Mouse (Mus musculus) E14TG2a.4 (cell line): ENCODE data around the gene 4930562C15Rik.

Experiments used
- H3K27me3 ChIP-seq: 2 replicates; pipeline ENCODE4 v1.6.1; 2014; ENCODE audit warnings: low read length, control low read depth; ENCODE audit not compliant: insufficient read depth
- H3K36me3 ChIP-seq: 2 replicates; pipeline ENCODE4 v1.6.1; 2014; ENCODE audit warnings: low read length, control low read depth; ENCODE audit not compliant: insufficient read depth
- H3K4me1 ChIP-seq: replicated peaks from 2 replicates; pipeline ENCODE4 v1.6.1; 2014; ENCODE audit warnings: low read depth, low read length, control low read depth
- H3K4me3 ChIP-seq: replicated peaks from 2 replicates; pipeline ENCODE4 v1.5.1; 2014; ENCODE audit warnings: mild to moderate bottlenecking, low read length
- H3K9me3 ChIP-seq: 2 replicates; pipeline ENCODE4 v1.6.1; 2014; ENCODE audit warnings: low read length, control low read depth
- CTCF ChIP-seq: conservative IDR thresholded peaks from 2 replicates; pipeline ENCODE4 v1.5.1; 2014; ENCODE audit warnings: low read length
- NANOG ChIP-seq: IDR thresholded peaks from 2 replicates; pipeline ENCODE4 v1.6.1; 2014; ENCODE audit warnings: borderline replicate concordance, low read length, mixed read lengths
- POU5F1 ChIP-seq: IDR thresholded peaks from 2 replicates; pipeline ENCODE4 v1.6.1; 2014; ENCODE audit warnings: low read length, borderline replicate concordance

Gene 4930562C15Rik

GRCm38 (mm10) chr16:4904878-4905277 is 69.7 kb downstream of the 4930562C15Rik start:
- peaks cover 16% of the 10 kb centered on the region for H3K36me3 ChIP-seq
- no peak for TF ChIP-seq CTCF
- TF ChIP-seq NANOG, result no peak
- no peak for TF ChIP-seq POU5F1
- H3K4me3 ChIP-seq, result no peak overlapping the region
- no peaks in the 10 kb centered on the region for H3K9me3 ChIP-seq
- H3K4me1 ChIP-seq, result peaks cover 46% of the 10 kb centered on the region
- no peaks in the 10 kb centered on the region for H3K27me3 ChIP-seq

GRCm38 (mm10) chr16:4905591-4905990 is 70.4 kb downstream of the 4930562C15Rik start:
- H3K36me3 ChIP-seq, result peaks cover 19% of the 10 kb centered on the region

GRCm38 (mm10) chr16:4906559-4906958 is 71.3 kb downstream of the 4930562C15Rik start:
- Histone ChIP-seq H3K4me1 (peaks cover 44% of the 10 kb centered on the region), H3K27me3 (no peaks in the 10 kb centered on the region), H3K4me3 (no peak overlapping the region), H3K9me3 (no peaks in the 10 kb centered on the region), H3K36me3 (peaks cover 29% of the 10 kb centered on the region)
- TF ChIP-seq POU5F1, result no peak
- no peak for TF ChIP-seq CTCF
- TF ChIP-seq NANOG, result no peak

More at GRCm38 (mm10) chr16:4905591-4905990, 70.4 kb downstream of the 4930562C15Rik start:
- Histone ChIP-seq H3K27me3 (no peaks in the 10 kb centered on the region), H3K4me1 (peaks cover 44% of the 10 kb centered on the region), H3K9me3 (no peaks in the 10 kb centered on the region), H3K4me3 (no peak overlapping the region)
- no peak for TF ChIP-seq POU5F1
- TF ChIP-seq NANOG, result no peak
- no peak for TF ChIP-seq CTCF

- TF ChIP-seq CTCF (no peak), POU5F1 (no peak), NANOG (no peak)
- Histone ChIP-seq H3K4me3 (no peak overlapping the region; the same call in 1 of the 2 replicates), H3K36me3 (peaks cover 35% of the 10 kb centered on the region), H3K27me3 (no peaks in the 10 kb centered on the region), H3K9me3 (no peaks in the 10 kb centered on the region), H3K4me1 (peaks cover 46% of the 10 kb centered on the region)
Measured at GRCm38 (mm10) chr16:4907386-4907785, 72.2 kb downstream of the 4930562C15Rik start.

GRCm38 (mm10) chr16:4907972-4908371 is 72.8 kb downstream of the 4930562C15Rik start:
- peaks cover 52% of the 10 kb centered on the region for H3K4me1 ChIP-seq
- H3K9me3 ChIP-seq, result no peaks in the 10 kb centered on the region
- TF ChIP-seq POU5F1, result no peak
- TF ChIP-seq NANOG, result no peak
- TF ChIP-seq CTCF, result no peak
- H3K36me3 ChIP-seq, result peaks cover 41% of the 10 kb centered on the region
- H3K4me3 ChIP-seq, result no peak overlapping the region; the same call in 1 of the 2 replicates
- no peaks in the 10 kb centered on the region for H3K27me3 ChIP-seq

GRCm38 (mm10) chr16:4909745-4910144 is 74.5 kb downstream of the 4930562C15Rik start:
- peaks cover 52% of the 10 kb centered on the region for H3K36me3 ChIP-seq
- H3K9me3 ChIP-seq, result no peaks in the 10 kb centered on the region
- TF ChIP-seq NANOG (no peak), CTCF (peak; percentile 94)
- H3K27me3 ChIP-seq, result no peaks in the 10 kb centered on the region
- H3K4me3 ChIP-seq, result no peak overlapping the region
- peaks cover 70% of the 10 kb centered on the region for H3K4me1 ChIP-seq

- Histone ChIP-seq H3K36me3 (peaks cover 59% of the 10 kb centered on the region), H3K4me3 (no peak overlapping the region), H3K27me3 (no peaks in the 10 kb centered on the region), H3K9me3 (no peaks in the 10 kb centered on the region), H3K4me1 (peaks cover 70% of the 10 kb centered on the region)
- no peak for TF ChIP-seq POU5F1
- no peak for TF ChIP-seq CTCF
- TF ChIP-seq NANOG, result no peak
Measured at GRCm38 (mm10) chr16:4910758-4911157, 75.5 kb downstream of the 4930562C15Rik start.

GRCm38 (mm10) chr16:4912074-4912648 is 76.9 kb downstream of the 4930562C15Rik start:
- peaks cover 73% of the 10 kb centered on the region for H3K36me3 ChIP-seq
- H3K4me1 ChIP-seq, result peaks cover 78% of the 10 kb centered on the region
- H3K27me3 ChIP-seq, result no peaks in the 10 kb centered on the region
- no peaks in the 10 kb centered on the region for H3K9me3 ChIP-seq
- TF ChIP-seq NANOG, result no peak
- TF ChIP-seq CTCF, result no peak
- no peak for TF ChIP-seq POU5F1
- H3K4me3 ChIP-seq, result no peak overlapping the region
